Mouse (Mus musculus): Measurements from ENCODE around the gene Gm47995.
"Not testable (repeated sequence)": the region's sequence is repeated elsewhere in the genome, so short reads cannot be mapped to it uniquely, and the experiment has no call there.

Gm47995 gene

GRCm38 (mm10) chr1:151180167-151180566 is 18.1 kb upstream of the Gm47995 start:
- in situ Hi-C loops (cut with MboI; ENCODE audit: low pct_unique_long_range_greater_than_20kb in 1 of 2, low sequenced_read_pairs in 2 of 2, unreplicated experiment in 1 of 2), result no loop called here

- in situ Hi-C loops (cut with MboI; ENCODE audit: low pct_unique_long_range_greater_than_20kb in 1 of 2, low sequenced_read_pairs in 2 of 2, unreplicated experiment in 1 of 2), result not testable (repeated sequence)
Observed at GRCm38 (mm10) chr1:151182266-151182665, 16.0 kb upstream of the Gm47995 start, which contains the start of gene Gm47985. Gm47985 (plus strand) TSS chr1:151182537.

- in situ Hi-C loops (cut with MboI; ENCODE audit: low pct_unique_long_range_greater_than_20kb in 1 of 2, low sequenced_read_pairs in 2 of 2, unreplicated experiment in 1 of 2), result not testable (repeated sequence)
Observed at GRCm38 (mm10) chr1:151186186-151186585, 12.1 kb upstream of the Gm47995 start.

- in situ Hi-C loops (cut with MboI; ENCODE audit: low pct_unique_long_range_greater_than_20kb in 1 of 2, low sequenced_read_pairs in 2 of 2, unreplicated experiment in 1 of 2), result not testable (repeated sequence)
Observed at GRCm38 (mm10) chr1:151186879-151187424, 11.3 kb upstream of the Gm47995 start.

DNA sequence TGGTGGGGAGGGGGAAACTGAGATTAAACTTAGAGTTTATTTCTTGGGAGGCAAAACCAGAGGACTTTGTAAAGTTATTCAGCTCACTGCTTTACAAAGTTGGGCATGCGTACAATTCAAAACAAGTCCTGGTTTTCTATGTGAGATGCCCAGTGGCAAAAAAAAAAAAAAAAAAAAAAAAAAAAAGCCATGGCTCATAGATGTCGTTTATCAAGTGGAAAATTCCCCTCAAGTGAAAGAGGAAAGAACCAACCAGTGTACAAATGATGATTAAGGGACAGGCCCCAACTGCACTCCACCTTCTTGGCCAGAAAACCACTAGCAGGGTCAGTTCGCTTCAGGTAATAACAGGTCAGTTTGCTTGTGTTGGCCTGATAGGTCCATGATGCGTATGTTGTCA is 9.8 kb upstream of the Gm47995 start:
- in situ Hi-C loops (cut with MboI; ENCODE audit: low pct_unique_long_range_greater_than_20kb in 1 of 2, low sequenced_read_pairs in 2 of 2, unreplicated experiment in 1 of 2), result no loop called here

- in situ Hi-C loops (cut with MboI; ENCODE audit: low pct_unique_long_range_greater_than_20kb in 1 of 2, low sequenced_read_pairs in 2 of 2, unreplicated experiment in 1 of 2), result not testable (repeated sequence)
Observed at GRCm38 (mm10) chr1:151192075-151192474, 6.2 kb upstream of the Gm47995 start, which contains the start of gene Gm8947. Gm8947 (plus strand) TSS chr1:151192376.

- in situ Hi-C loops (cut with MboI; ENCODE audit: low pct_unique_long_range_greater_than_20kb in 1 of 2, low sequenced_read_pairs in 2 of 2, unreplicated experiment in 1 of 2), result not testable (repeated sequence)
Observed at GRCm38 (mm10) chr1:151192739-151193138, 5.5 kb upstream of the Gm47995 start.

DNA sequence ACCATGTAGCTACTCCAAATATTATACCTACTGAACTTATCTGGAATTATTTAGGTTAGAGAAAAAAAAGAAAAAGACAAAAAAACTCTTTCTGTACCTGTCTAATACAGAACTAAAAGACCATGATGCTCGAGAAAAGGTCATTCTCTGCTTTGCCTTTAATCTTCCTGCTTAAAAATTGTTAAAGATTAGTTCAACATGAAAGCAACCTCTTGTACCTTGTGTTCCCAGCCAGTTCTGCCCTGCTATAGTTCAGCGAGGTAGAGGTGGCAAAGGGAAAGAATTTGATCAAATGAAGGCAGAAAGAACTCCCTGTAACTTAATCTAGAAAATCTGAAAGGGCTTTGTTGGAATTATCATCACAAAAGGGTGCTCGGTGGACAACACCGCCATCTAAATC is 2.3 kb upstream of the Gm47995 start:
- in situ Hi-C loops (cut with MboI; ENCODE audit: low pct_unique_long_range_greater_than_20kb in 1 of 2, low sequenced_read_pairs in 2 of 2, unreplicated experiment in 1 of 2), result not testable (repeated sequence)

DNA sequence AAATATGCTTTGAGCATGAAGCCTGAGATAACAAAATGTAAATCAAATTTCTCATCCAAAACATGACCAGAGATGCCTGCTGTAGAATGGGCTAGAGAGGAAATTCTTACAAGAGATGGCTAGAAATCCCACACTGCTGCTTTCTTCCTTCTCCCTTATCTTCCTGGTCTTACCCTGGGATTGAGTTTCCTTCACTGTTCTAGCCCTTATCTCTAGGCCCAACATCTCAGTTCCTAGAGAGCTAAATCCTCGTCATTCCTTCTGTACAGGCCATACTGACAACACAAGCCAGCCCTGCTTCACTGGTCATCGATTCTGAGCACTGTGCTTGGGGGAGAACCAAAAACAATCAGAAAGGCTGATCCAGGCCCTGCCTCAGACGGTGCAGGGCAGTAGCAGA is 1.6 kb upstream of the Gm47995 start:
- in situ Hi-C loops (cut with MboI; ENCODE audit: low pct_unique_long_range_greater_than_20kb in 1 of 2, low sequenced_read_pairs in 2 of 2, unreplicated experiment in 1 of 2), result not testable (repeated sequence)

- in situ Hi-C loops (cut with MboI; ENCODE audit: low pct_unique_long_range_greater_than_20kb in 1 of 2, low sequenced_read_pairs in 2 of 2, unreplicated experiment in 1 of 2), result not testable (repeated sequence)
Observed at GRCm38 (mm10) chr1:151200620-151201019, 2.4 kb downstream of the Gm47995 start.

DNA sequence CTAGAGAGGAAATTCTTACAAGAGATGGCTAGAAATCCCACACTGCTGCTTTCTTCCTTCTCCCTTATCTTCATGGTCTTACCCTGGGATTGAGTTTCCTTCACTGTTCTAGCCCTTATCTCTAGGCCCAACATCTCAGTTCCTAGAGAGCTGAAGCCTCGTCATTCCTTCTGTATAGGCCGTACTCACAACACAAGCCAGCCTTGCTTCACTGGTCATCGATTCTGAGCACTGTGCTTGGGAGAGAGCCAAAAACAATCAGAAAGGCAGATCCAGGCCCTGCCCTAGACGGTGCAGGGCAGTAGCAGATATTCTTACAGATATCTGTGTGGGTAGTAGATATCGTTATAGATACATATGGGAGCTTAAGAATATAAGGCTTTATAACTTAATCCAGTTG is 4.5 kb downstream of the Gm47995 start:
- in situ Hi-C loops (cut with MboI; ENCODE audit: low pct_unique_long_range_greater_than_20kb in 1 of 2, low sequenced_read_pairs in 2 of 2, unreplicated experiment in 1 of 2), result not testable (repeated sequence)

DNA sequence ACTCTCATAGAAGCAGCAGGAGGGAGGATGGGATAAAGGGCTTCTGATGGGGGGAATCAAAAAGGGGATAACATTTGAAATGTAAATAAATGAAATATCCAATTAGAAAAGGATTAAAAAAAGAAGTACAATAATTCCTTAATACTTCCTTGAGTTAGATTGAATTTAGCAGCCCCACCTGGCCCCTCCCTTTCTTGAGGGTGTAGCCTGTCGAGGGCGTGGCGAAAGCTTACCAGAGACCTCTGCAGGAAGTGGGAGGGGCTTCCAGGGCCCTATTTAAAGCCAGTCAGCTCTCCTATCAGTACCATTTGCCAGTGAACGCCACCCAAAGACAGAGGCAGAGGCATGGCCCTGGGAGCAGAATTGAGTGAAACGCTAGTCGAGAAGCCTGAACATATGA is 5.6 kb downstream of the Gm47995 start, which contains the start of gene 3110040M04Rik:
TSS of gene 3110040M04Rik (plus strand) at position 304 of the 400 bp plus-strand sequence.
- in situ Hi-C loops (cut with MboI; ENCODE audit: low pct_unique_long_range_greater_than_20kb in 1 of 2, low sequenced_read_pairs in 2 of 2, unreplicated experiment in 1 of 2), result not testable (repeated sequence)

DNA sequence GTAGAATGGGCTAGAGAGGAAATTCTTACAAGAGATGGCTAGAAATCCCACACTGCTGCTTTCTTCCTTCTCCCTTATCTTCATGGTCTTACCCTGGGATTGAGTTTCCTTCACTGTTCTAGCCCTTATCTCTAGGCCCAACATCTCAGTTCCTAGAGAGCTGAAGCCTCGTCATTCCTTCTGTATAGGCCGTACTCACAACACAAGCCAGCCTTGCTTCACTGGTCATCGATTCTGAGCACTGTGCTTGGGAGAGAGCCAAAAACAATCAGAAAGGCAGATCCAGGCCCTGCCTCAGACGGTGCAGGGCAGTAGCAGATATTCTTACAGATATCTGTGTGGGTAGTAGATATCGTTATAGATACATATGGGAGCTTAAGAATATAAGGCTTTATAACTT is 10.2 kb downstream of the Gm47995 start:
- in situ Hi-C loops (cut with MboI; ENCODE audit: low pct_unique_long_range_greater_than_20kb in 1 of 2, low sequenced_read_pairs in 2 of 2, unreplicated experiment in 1 of 2), result not testable (repeated sequence)

GRCm38 (mm10) chr1:151208944-151209343 is 10.7 kb downstream of the Gm47995 start:
- in situ Hi-C loops (cut with MboI; ENCODE audit: low pct_unique_long_range_greater_than_20kb in 1 of 2, low sequenced_read_pairs in 2 of 2, unreplicated experiment in 1 of 2), result not testable (repeated sequence)

- in situ Hi-C loops (cut with MboI; ENCODE audit: low pct_unique_long_range_greater_than_20kb in 1 of 2, low sequenced_read_pairs in 2 of 2, unreplicated experiment in 1 of 2), result not testable (repeated sequence)
Observed at GRCm38 (mm10) chr1:151209824-151210355, 11.6 kb downstream of the Gm47995 start, which contains the start of gene Gm47996. Gm47996 (plus strand) TSS chr1:151210131.

DNA sequence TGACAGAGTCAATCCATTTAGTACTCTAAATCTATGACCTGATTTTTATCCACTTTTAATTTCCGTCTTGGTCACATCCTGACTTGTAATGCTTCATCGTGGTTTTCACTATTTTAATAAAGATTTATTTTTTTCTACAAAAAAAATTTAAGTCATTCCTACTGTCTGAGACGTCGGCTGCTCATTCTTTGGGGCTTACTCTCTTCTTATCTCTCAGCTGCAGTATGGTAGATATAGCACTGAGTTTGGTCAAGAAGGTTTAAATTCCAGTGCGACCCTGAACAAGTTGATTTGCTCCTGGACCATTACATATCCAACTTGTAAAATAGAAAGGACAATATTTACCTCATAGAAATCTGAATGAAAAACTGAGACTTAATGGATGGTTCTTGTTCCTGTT is 13.4 kb downstream of the Gm47995 start:
- in situ Hi-C loops (cut with MboI; ENCODE audit: low pct_unique_long_range_greater_than_20kb in 1 of 2, low sequenced_read_pairs in 2 of 2, unreplicated experiment in 1 of 2), result not testable (repeated sequence)

- in situ Hi-C loops (cut with MboI; ENCODE audit: low pct_unique_long_range_greater_than_20kb in 1 of 2, low sequenced_read_pairs in 2 of 2, unreplicated experiment in 1 of 2), result no loop called here
Observed at GRCm38 (mm10) chr1:151214862-151215261, 16.6 kb downstream of the Gm47995 start.

- in situ Hi-C loops (cut with MboI; ENCODE audit: low pct_unique_long_range_greater_than_20kb in 1 of 2, low sequenced_read_pairs in 2 of 2, unreplicated experiment in 1 of 2), result no loop called here
Observed at GRCm38 (mm10) chr1:151215985-151216384, 17.7 kb downstream of the Gm47995 start.

- in situ Hi-C loops (cut with MboI; ENCODE audit: low pct_unique_long_range_greater_than_20kb in 1 of 2, low sequenced_read_pairs in 2 of 2, unreplicated experiment in 1 of 2), result no loop called here
Observed at GRCm38 (mm10) chr1:151216417-151216816, 18.2 kb downstream of the Gm47995 start.

DNA sequence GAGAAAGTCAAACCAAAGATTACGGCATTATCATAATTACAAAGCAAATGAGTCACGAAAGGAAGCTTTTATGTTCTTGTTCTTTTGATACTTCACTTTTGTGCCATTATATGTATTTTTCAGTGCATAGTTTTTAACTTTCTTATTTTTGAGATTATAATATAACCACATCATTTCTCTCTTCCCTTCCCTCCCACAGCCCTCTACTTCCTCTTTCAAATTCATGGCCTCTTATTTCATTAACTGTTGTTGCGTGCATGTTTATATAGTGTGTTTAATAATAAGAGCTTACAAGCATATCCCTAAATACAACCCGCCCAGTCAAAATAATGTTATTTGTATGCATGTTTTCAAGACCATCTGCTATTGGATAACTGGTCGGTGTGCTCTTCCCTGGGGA is 20.8 kb downstream of the Gm47995 start:
- in situ Hi-C loops (cut with MboI; ENCODE audit: low pct_unique_long_range_greater_than_20kb in 1 of 2, low sequenced_read_pairs in 2 of 2, unreplicated experiment in 1 of 2), result no loop called here
